Mouse (Mus musculus): ENCODE results near the gene Adam23.

DNA sequence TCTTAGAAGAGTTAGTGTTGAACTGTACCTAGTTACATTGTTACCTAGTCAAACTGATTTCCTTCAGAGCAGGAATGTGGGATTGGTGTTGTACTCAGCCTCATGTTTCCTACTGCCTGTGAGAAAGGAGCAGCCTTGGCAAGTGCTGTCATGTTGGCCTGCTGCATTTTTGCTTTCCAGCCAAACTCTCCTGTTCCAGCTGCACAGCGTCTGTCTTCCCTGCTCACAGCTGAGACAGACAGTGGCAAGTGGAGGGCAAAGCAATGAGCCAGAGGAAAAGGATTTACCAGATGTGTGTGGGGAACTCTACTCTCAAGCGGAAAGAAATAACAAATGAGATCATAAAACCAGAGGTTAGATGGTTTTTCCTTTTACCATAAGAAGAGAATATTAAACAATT, 182.5 kb downstream of the Adam23 start:
- no peak for TF ChIP-seq CTCF (IDR thresholded peaks at IDR 0.05)
- TF ChIP-seq EP300 (IDR thresholded peaks at IDR 0.05) = no peak

Measured in lung, postnatal 0 days (tissue).